ENCODE assay signal across 1 mouse cellular context in the genomic region with DNA sequence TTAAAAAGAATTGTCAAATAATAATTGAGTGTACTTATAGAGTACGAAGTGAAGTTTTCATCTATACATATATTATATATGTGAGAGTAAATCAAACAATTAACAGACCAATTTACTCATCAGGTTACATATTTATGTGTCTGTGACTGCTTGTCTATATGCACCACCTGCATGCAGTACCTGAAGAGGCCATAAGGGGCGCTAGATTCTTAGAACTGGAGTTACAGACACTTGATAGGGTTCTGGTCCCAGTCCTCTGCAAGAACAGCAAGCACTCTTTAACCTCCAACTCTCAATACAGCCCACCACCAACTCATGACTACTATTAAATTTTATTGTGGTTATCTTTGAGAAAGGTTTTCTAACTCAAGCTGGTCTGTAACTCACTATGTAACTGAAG.
TF ChIP-seq lines count a peak whose summit lies in the region.

No protein-coding gene starts in this region.

TF ChIP-seq in MEL, 35 proteins besides CTCF, POLR2A, EP300 and RAD21 (continued from another document):
- TF ChIP-seq MEF2A (IDR thresholded peaks at IDR 0.05; ENCODE audit: extremely low read depth, insufficient replicate concordance, low read depth, low read length, poor library complexity, severe bottlenecking) (no peak), SIN3A (IDR thresholded peaks at IDR 0.05; ENCODE audit: low read length) (no peak), E2F4 (IDR thresholded peaks at IDR 0.05; ENCODE audit: borderline replicate concordance, low read depth, low read length) (no peak), MAZ (IDR thresholded peaks at IDR 0.05; ENCODE audit: low read depth, low read length) (no peak), NELFE (IDR thresholded peaks at IDR 0.05; ENCODE audit: low read depth, low read length) (no peak), HCFC1 (IDR thresholded peaks at IDR 0.05; ENCODE audit: low read depth, low read length) (no peak)
